Mouse (Mus musculus) lung, postnatal 0 days (tissue): ENCODE measurements at regions not wholly inside any gene's neighbourhood (a gene's known extent, or its start where the extent isn't known, plus 50 kb on each side); places are given as distances from the start of the nearest gene placed in this dataset.

Source experiments
- CTCF ChIP-seq: IDR thresholded peaks from 2 replicates; pipeline ENCODE4 v1.5.1; 2016; ENCODE audit warnings: antibody characterized with exemption, mild to moderate bottlenecking
- EP300 ChIP-seq: IDR thresholded peaks from 2 replicates; pipeline ENCODE4 v1.6.1; 2016; ENCODE audit warnings: antibody characterized with exemption, mild to moderate bottlenecking, control low read depth

GRCm38 (mm10) chr4:48791096-48791495 lies 127.8 kb downstream of the Cavin4 start:
- TF ChIP-seq CTCF (no peak), EP300 (no peak)
